Mouse (Mus musculus) testis, adult 2 months (tissue): Measurements from ENCODE around the gene Spon1.

Source experiments
- CTCF ChIP-seq: fragments of 200-500 bp; IDR thresholded peaks from 2 replicates; pipeline ENCODE4 v1.5.1; 2012; ENCODE audit warnings: low read depth, mild to moderate bottlenecking, inconsistent platforms, low read length, moderate library complexity; ENCODE audit not compliant: control insufficient read depth, insufficient read depth, insufficient replicate concordance
- POLR2A ChIP-seq: fragments of 200-500 bp; IDR thresholded peaks from 2 replicates; pipeline ENCODE4 v1.6.1; 2012; ENCODE audit warnings: low read depth, mild to moderate bottlenecking, inconsistent platforms, low read length, moderate library complexity; ENCODE audit not compliant: control insufficient read depth

DNA sequence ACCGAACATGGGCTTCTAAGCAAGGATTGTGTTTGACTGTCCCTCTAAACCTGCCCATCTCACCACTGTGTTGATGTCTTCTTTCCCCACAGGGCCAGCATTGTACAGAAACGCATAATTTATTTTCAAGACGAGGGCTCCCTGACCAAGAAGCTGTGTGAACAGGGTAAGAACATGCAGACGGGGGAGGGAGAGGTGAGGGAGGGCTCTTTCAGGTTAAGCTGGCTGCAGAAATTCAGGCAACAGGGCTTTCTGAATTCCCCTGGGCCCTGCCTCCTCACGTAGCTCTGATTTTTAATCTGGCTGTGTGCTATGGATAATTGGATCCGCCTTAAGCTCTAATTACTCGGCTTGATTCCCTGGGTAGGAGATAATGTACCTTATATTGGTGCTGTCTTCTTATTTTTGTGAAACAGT is 113.3 kb downstream of the Spon1 start:
- TF ChIP-seq CTCF (no peak), POLR2A (no peak)
